Mouse (Mus musculus) urinary bladder, postnatal 4 days (tissue): ENCODE measurements around the gene Oog3.

Experiments
- DNase-seq, 2 experiments: peaks; one replicate each; pipeline ENCODE4 v3.0.0; 2021 to 2022; ENCODE audit warnings: low spot score in 2 of 2

The Oog3 gene

DNA sequence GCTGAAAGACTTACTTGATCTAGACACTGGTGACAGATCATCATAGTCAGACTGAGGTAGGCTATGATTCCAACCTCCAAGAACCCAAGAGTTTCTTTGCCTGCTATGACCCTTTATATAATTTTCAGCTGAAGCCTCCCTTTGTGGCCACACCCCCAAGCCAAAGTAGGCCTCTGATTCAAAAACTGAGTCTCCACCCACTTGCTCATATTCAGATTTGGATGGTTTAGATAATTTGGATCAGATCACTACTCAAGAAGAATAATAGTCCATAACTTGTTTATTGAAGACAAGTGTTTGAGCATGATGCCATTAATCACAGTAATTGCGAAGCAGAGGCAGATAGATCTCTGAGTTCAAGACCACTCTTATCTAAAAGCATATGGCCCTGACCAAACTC lies at the start of gene Oog3:
Gene Oog3 (minus strand): TSS at position 101 of the 400 bp plus-strand sequence.
- no peak for DNase-seq

DNA sequence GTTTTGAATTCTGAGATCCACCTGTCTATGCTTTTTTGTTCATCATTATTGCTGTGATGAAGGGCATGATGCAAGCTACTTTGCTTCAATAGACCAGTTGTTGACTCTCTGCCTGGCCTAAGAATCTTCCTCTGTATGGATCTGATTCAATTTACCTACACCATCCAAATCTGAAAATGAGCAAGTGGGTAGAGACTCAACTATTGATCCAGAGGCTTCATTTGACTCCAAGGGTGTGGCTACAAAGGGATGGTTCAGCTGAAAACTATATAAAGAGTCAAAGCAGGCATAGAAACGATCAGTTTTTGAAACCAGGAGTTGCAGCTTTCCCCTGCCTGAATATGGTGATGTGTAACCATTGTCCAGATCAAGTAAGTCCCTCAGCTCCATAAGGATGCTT lies 28.0 kb upstream of the Oog3 start, which contains the start of gene Oog2:
Gene Oog2 (plus strand): TSS at position 301 of the 400 bp plus-strand sequence.
- DNase-seq: no peak
